Mouse (Mus musculus): ENCODE data around the gene Slc35b3.

Gene Slc35b3

DNA sequence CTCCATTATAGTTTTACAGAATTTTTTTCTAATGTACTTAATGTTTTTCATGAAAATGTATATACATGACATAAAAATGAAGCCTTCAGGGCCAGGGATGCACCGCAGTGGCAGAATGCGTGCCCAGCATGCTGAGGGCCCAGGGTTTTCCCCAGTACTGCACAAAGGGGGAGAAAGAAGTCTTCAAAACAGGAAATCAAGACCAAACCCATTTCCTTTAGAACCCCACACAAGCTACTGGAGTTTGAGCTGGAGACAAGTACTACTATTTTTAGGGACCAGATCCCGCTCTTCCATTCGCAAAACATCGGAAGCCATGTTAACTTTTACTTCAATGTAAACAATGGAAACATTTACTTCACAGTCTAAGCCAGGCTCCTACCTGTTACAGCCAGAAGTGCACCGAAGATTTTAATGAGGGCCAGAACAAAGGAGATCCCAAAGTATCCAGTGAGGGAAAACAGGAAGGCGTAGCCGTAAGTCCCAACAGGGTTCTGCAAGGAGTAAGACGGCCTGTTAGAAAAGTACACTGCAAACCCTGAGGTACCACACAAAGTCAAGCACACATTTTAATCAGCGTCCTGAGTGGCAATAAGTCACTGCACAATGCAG, 23.7 kb downstream of the Slc35b3 start:
- no peak for DNase-seq

DNA sequence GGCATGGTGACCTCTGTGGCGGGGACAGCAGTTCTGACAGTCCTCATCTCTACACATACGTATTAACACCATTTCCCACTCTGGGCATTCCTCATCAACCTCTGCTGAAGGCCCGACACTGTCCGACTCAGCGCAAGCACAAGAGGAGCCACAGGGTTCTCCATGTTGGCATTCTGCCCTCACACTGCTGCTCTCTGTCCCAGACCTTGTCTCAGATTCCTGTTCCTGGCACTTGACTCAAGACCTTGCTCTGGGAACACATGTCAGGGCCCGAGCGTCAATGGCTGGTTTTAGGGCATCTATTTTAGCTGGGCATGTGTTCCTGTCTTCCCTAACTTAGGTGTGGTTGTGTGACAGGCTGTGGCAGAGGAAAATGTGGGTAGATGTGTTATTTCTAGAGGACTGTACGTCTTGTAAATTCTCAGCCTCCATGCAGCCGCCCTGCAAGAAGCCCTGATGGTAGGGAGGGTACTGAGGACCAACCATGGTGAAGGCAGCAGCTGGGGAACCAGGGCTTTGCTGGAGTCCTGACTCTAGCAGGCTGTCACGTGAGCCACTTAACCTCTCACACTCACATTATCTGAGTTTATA, 24.7 kb downstream of the Slc35b3 start:
- DNase-seq: no peak

DNA sequence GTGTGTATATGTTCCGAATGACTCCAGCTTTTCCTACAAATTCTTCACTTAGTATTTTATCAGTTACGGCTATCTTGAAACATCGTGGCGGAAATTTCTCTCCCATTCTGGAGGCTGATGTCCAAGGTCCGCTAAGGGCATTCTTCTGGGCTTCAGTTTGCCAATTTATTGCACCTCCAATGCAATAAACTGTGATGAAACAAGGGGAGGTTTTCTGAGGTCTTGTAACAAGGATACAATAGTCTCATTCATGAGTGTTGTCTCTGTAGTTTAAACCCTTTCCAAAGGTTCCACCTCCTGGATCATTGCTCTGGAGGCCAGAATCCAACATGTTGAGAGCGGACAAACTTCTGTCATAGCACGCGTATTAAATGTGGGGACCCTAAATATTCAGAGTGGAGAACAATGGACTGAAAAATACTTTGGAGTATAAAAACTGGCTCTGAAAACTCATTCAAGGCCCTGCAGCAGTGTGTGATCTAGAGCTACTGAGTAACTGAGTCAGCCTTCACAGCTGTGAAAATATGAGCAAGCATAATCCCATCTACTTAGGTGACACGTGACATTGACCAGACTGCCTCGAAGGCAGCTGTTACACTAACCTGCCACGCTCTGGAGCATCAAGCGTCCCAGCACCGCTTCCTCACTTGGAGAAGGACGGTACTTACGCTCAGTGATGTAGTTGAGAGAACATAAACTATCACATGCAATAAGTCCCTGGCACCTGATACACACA, 30.7 kb downstream of the Slc35b3 start:
- no peak for DNase-seq

DNA sequence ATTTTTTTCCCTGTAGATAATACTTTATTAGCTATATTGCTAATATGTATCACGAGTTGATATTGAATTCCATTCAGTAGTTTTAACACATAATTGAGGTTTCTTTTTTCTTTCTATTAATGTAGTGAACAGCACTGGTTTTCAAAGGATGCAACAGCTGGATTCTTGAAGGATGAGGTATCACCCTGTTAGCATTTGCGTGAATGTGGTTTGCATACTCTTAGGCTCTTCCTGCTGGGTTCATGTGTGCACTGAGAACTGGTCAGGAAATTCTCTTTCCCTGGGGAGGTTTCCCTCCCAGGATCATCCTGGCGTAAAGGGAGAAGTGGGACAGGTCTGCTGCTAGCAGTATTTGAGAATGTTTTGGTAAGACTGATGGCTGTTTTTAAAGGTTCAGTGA, 38.0 kb downstream of the Slc35b3 start:
- DNase-seq: no peak

DNA sequence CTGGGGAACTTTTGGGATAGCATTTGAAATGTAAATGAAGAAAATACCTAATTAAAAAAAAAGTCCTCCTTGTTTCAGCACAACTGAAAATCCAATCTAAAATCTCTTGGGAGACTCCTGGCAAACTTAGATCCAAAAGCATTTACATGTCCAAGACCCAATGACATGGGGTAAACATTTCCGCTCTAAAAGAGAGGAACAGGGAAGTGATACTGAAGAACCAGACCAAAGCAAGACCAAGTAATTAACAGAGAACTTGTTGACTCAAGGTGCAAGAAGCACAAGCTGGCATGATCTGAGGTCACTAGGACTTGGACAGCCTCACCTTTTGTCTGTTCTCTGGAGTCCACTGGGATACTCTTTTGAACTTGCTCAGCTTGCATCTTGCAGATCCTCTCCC, 39.4 kb downstream of the Slc35b3 start:
- DNase-seq: no peak

DNA sequence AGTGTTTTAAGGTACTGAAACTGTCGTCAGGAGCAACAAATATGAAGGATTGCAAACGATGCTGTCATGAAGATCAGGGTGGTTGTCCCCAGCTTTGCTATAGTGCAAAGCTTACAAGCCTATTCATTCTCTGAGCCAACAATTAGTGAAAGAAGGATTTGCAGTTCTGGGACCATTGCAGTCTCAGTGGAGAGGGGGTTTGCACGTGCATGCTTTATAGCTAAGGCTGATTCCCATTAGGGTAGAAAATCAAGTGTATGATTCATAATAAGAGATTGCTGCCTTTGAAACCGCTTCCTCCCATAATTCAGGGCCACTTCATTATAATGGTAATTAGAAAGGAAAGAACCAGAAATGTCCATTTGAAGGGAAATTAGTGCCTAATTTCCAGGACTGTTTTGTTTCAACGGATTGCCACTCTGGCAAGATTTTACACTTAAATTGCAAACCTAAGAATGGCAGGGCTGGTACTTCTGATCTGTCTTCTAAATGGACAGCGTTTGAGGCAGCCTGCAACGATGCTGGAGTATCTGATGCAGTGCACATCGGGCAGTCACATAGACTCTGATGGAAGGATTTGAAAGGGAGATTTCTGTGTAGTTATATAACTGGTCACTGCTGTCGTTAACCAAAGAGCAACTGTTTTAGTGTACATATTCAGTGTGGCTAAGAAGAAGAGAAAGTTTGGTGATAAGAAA, 42.3 kb downstream of the Slc35b3 start:
- no peak for DNase-seq

DNA sequence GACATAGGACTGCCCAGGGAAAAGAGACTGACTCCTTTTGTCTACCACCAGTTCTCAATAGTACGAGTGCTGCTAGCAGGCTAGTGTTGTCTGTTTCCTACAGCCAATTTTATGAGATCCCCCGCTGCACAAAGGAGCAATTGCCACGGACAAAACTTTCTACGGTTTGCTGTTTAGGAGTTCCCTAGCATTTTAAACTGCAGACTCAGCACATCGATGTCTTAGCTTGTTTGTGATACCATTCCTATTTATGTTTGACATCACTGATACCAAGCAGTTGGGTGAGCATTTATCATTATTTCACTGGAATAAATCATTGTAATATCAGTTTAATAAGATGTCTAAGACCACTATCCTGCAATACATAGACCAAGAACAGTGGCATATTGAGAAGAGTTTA, 43.1 kb downstream of the Slc35b3 start:
- DNase-seq: no peak

DNA sequence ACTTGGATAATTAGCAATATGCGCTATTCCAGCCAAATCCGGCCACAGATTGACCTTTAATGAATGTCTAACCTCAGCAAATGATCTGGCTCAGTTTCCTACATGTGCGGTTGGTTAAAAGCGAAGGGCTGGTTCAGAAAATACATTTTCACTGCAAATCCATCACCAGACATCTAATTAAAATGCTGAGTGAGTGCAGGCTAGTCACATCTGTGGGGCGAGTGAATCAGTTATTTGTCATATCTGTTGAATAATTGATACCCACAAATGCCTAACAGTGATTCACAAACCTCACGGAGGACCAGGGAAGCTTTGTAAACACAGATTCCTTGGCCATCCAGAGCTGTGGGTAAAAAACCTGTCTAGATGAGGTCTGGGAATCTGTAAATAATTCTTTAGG, 45.9 kb downstream of the Slc35b3 start:
- no peak for DNase-seq

DNA sequence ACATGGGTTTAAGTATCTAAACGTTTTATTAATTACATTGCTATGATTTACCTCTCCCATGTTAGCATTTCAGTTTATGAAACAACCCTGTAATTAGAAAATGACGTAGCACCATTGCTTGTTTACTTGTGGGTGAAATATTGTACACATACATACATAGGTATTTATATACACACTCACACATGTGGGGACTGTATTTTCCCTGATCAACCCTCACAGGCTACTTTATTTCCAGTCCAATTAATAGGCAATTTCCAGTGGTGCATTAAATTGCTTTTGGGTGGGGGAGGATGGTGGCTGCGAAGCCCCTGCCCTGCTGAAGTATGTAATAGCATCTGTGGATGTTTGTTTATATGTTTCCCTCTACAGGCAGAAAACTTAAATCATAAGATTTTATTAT, 68.3 kb downstream of the Slc35b3 start:
- no peak for DNase-seq

All from kidney, postnatal 10 days (tissue).